Mouse (Mus musculus) liver, embryonic 15.5 days (tissue): ENCODE measurements around the gene Wdfy3. TPM values are rescaled to one million over a fixed set of nuclear protein-coding genes. Genes with fewer than 3 reads are reported as not detected.
A peak's percentile ranks its signal among the peaks of the same experiment; 100 is the strongest.

ENCODE experiments used
- ATAC-seq: fragments of 200-750 bp; cut with Nextera tagmentation; 2 replicates; pipeline ENCODE4 v1.8.0; 2017; ENCODE audit warnings: moderate number of reproducible peaks, mild to moderate bottlenecking, moderate library complexity; ENCODE audit not compliant: insufficient read depth
- H3K27ac ChIP-seq: fragments of 300-500 bp; sonication (generic); replicated peaks from 2 replicates; pipeline ENCODE4 v1.5.1; 2015; ENCODE audit warnings: mild to moderate bottlenecking, inconsistent platforms
- H3K27me3 ChIP-seq: fragments of 300-500 bp; sonication (generic); 2 replicates; pipeline ENCODE4 v1.6.1; 2015; ENCODE audit warnings: mild to moderate bottlenecking, inconsistent platforms
- H3K36me3 ChIP-seq: fragments of 300-500 bp; sonication (generic); replicated peaks from 2 replicates; pipeline ENCODE4 v1.6.1; 2015; ENCODE audit warnings: moderate library complexity, mild to moderate bottlenecking, inconsistent platforms
- H3K4me1 ChIP-seq: fragments of 300-500 bp; sonication (generic); replicated peaks from 2 replicates; pipeline ENCODE4 v1.6.1; 2015; ENCODE audit warnings: inconsistent platforms
- H3K4me2 ChIP-seq: fragments of 300-500 bp; sonication (generic); 2 replicates; pipeline ENCODE4 v1.6.1; 2015; ENCODE audit warnings: moderate library complexity, mild to moderate bottlenecking, inconsistent platforms
- H3K4me3 ChIP-seq: fragments of 300-500 bp; sonication (generic); replicated peaks from 2 replicates; pipeline ENCODE4 v1.5.1; 2015; ENCODE audit warnings: mild to moderate bottlenecking, inconsistent platforms
- H3K9ac ChIP-seq: fragments of 300-500 bp; sonication (generic); 2 replicates; pipeline ENCODE4 v1.6.1; 2015; ENCODE audit warnings: moderate library complexity, mild to moderate bottlenecking, inconsistent platforms
- H3K9me3 ChIP-seq: fragments of 300-500 bp; sonication (generic); replicated peaks from 2 replicates; pipeline ENCODE4 v1.6.1; 2016; ENCODE audit warnings: inconsistent platforms
- WGBS: fragments of 180-500 bp; shearing (Covaris S2); methylation state at CpG from one replicate; pipeline ENCODE4 v1.1.7; 2015; ENCODE audit warnings: mixed read lengths; ENCODE audit not compliant: insufficient replicate concordance; 5-methylcytosine and 5-hydroxymethylcytosine counted together
- polyA plus RNA-seq: library from polyadenylated mRNA; unstranded; fragments of >200 nt; fragmentation: Nextera tagmentation; extraction: Ambion mirVana; gene quantifications from 2 replicates; pipeline ENCODE4 v1.2.1, GENCODE M21; 2015

The Wdfy3 gene
- polyA plus RNA-seq, 1 experiment from 2014 or later = 3.4 TPM

- WGBS = 57% methylated on average over 11 of the region's 11 CpGs
- peaks cover 54% of the 10 kb centered on the region for H3K4me1 ChIP-seq
- peak; percentile 12; the same call in 1 of the 2 replicates for ATAC-seq
Measured at GRCm38 (mm10) chr5:102054511-102055093, 15.1 kb downstream of the Wdfy3 start.

GRCm38 (mm10) chr5:102052906-102053305, 16.8 kb downstream of the Wdfy3 start:
- peaks cover 61% of the 10 kb centered on the region for H3K4me1 ChIP-seq
- peak; percentile 50; the same call in 1 of the 2 replicates for ATAC-seq
- WGBS = 74% methylated on average over 6 of the region's 6 CpGs
- H3K36me3 ChIP-seq = no peaks in the 10 kb centered on the region
- H3K27ac ChIP-seq = peak overlapping the region; percentile 53; the same call in 1 of the 2 replicates
- H3K9ac ChIP-seq = no peak overlapping the region
- no peaks in the 10 kb centered on the region for H3K9me3 ChIP-seq
- no peaks in the 10 kb centered on the region for H3K27me3 ChIP-seq
- H3K4me2 ChIP-seq = peak overlapping the region; percentile 32; the same call in 1 of the 2 replicates
- peak overlapping the region; percentile 25 for H3K4me3 ChIP-seq

More at GRCm38 (mm10) chr5:102054511-102055093, 15.1 kb downstream of the Wdfy3 start:
- H3K36me3 ChIP-seq = no peaks in the 10 kb centered on the region
- H3K4me2 ChIP-seq = no peak overlapping the region
- no peaks in the 10 kb centered on the region for H3K27me3 ChIP-seq
- 0 out of 2 replicates have a peak overlapping the region, but pooled peaks have one; percentile 2 for H3K27ac ChIP-seq
- H3K9me3 ChIP-seq = no peaks in the 10 kb centered on the region
- no peak overlapping the region for H3K4me3 ChIP-seq
- H3K9ac ChIP-seq = no peak overlapping the region

- Histone ChIP-seq H3K4me1 (peaks cover 61% of the 10 kb centered on the region), H3K36me3 (no peaks in the 10 kb centered on the region), H3K4me3 (peak overlapping the region; percentile 25), H3K27me3 (no peaks in the 10 kb centered on the region), H3K27ac (peak overlapping the region; percentile 53; the same call in 1 of the 2 replicates), H3K9me3 (no peaks in the 10 kb centered on the region), H3K9ac (no peak overlapping the region), H3K4me2 (peak overlapping the region; percentile 32)
- 69% methylated on average over 4 of the region's 4 CpGs for WGBS
- no peak for ATAC-seq
Measured at GRCm38 (mm10) chr5:102052465-102052864, 17.3 kb downstream of the Wdfy3 start.

- H3K27ac ChIP-seq = 0 out of 2 replicates have a peak overlapping the region, but pooled peaks have one; percentile 19
- no peak overlapping the region for H3K4me2 ChIP-seq
- no peak for ATAC-seq
- H3K9me3 ChIP-seq = no peaks in the 10 kb centered on the region
- WGBS = 42% methylated on average over 1 of the region's 1 CpGs
- peaks cover 68% of the 10 kb centered on the region for H3K4me1 ChIP-seq
- no peak overlapping the region for H3K4me3 ChIP-seq
- no peak overlapping the region for H3K9ac ChIP-seq
- H3K36me3 ChIP-seq = no peaks in the 10 kb centered on the region
- H3K27me3 ChIP-seq = no peaks in the 10 kb centered on the region
Measured at GRCm38 (mm10) chr5:102050677-102051076, 19.0 kb downstream of the Wdfy3 start.

GRCm38 (mm10) chr5:102048416-102048815, 21.3 kb downstream of the Wdfy3 start:
- Histone ChIP-seq H3K36me3 (0 out of 2 replicates have a peak, but pooled peaks cover 2% of the 10 kb centered on the region), H3K27ac (no peak overlapping the region), H3K4me3 (no peak overlapping the region), H3K4me2 (no peak overlapping the region), H3K9me3 (no peaks in the 10 kb centered on the region), H3K27me3 (no peaks in the 10 kb centered on the region), H3K9ac (no peak overlapping the region), H3K4me1 (peaks cover 69% of the 10 kb centered on the region)
- 76% methylated on average over 2 of the region's 2 CpGs for WGBS
- ATAC-seq = no peak

GRCm38 (mm10) chr5:102046617-102047116, 23.1 kb downstream of the Wdfy3 start:
- 52% methylated on average over 8 of the region's 8 CpGs for WGBS
- no peak for ATAC-seq
- no peak overlapping the region for H3K4me2 ChIP-seq
- H3K36me3 ChIP-seq = peaks cover 10% of the 10 kb centered on the region; the same call in 1 of the 2 replicates
- H3K9ac ChIP-seq = no peak overlapping the region
- 0 out of 2 replicates have a peak overlapping the region, but pooled peaks have one; percentile 24 for H3K27ac ChIP-seq
- no peak overlapping the region for H3K4me3 ChIP-seq
- H3K27me3 ChIP-seq = no peaks in the 10 kb centered on the region
- H3K4me1 ChIP-seq = peaks cover 51% of the 10 kb centered on the region
- no peaks in the 10 kb centered on the region for H3K9me3 ChIP-seq

GRCm38 (mm10) chr5:102045636-102046616, 23.8 kb downstream of the Wdfy3 start:
- peak overlapping the region; percentile 4 for H3K4me3 ChIP-seq
- H3K27me3 ChIP-seq = no peaks in the 10 kb centered on the region
- 51% methylated on average over 13 of the region's 13 CpGs for WGBS
- ATAC-seq = peak; percentile 71
- no peaks in the 10 kb centered on the region for H3K9me3 ChIP-seq
- peak overlapping the region; percentile 66 for H3K4me2 ChIP-seq
- H3K36me3 ChIP-seq = peaks cover 17% of the 10 kb centered on the region
- peak overlapping the region; percentile 84 for H3K27ac ChIP-seq
- H3K4me1 ChIP-seq = peaks cover 44% of the 10 kb centered on the region
- H3K9ac ChIP-seq = peak overlapping the region; percentile 3; the same call in 1 of the 2 replicates

GRCm38 (mm10) chr5:102045177-102045576, 24.5 kb downstream of the Wdfy3 start:
- peak overlapping the region; percentile 84 for H3K27ac ChIP-seq
- 9% methylated on average over 8 of the region's 8 CpGs for WGBS
- peaks cover 37% of the 10 kb centered on the region for H3K4me1 ChIP-seq
- peaks cover 24% of the 10 kb centered on the region for H3K36me3 ChIP-seq
- H3K9ac ChIP-seq = 0 out of 2 replicates have a peak overlapping the region, but pooled peaks have one; percentile 3
- ATAC-seq = peak; percentile 91
- H3K4me2 ChIP-seq = peak overlapping the region; percentile 66
- no peaks in the 10 kb centered on the region for H3K9me3 ChIP-seq
- no peaks in the 10 kb centered on the region for H3K27me3 ChIP-seq
- peak overlapping the region; percentile 4 for H3K4me3 ChIP-seq

- Histone ChIP-seq H3K27me3 (no peaks in the 10 kb centered on the region), H3K4me2 (no peak overlapping the region), H3K4me1 (peaks cover 10% of the 10 kb centered on the region; the same call in 1 of the 2 replicates), H3K27ac (no peak overlapping the region), H3K36me3 (peaks cover 85% of the 10 kb centered on the region), H3K9ac (no peak overlapping the region), H3K9me3 (no peaks in the 10 kb centered on the region), H3K4me3 (no peak overlapping the region)
- WGBS = 54% methylated on average over 8 of the region's 8 CpGs
- ATAC-seq = no peak
Measured at GRCm38 (mm10) chr5:102033281-102033680, 36.4 kb downstream of the Wdfy3 start.

- 84% methylated on average over 22 of the region's 22 CpGs for WGBS
- Histone ChIP-seq H3K9ac (no peak overlapping the region), H3K4me2 (no peak overlapping the region), H3K27ac (no peak overlapping the region), H3K27me3 (no peaks in the 10 kb centered on the region), H3K4me1 (peaks cover 10% of the 10 kb centered on the region; the same call in 1 of the 2 replicates), H3K9me3 (no peaks in the 10 kb centered on the region), H3K4me3 (no peak overlapping the region), H3K36me3 (peaks cover 85% of the 10 kb centered on the region)
- no peak for ATAC-seq
Measured at GRCm38 (mm10) chr5:102032594-102033240, 37.0 kb downstream of the Wdfy3 start.
